Mouse (Mus musculus): ENCODE measurements around the gene Rpl10a. TPM values are rescaled to one million over a fixed set of nuclear protein-coding genes. Genes with fewer than 3 reads are reported as not detected.

The Rpl10a gene
- polyA plus RNA-seq, 1 experiment from 2014 or later: 287 TPM

- H3K4me3 ChIP-seq (ENCODE audit: low read length): no peak overlapping the region
- WGBS: 74% methylated on average over 10 of the region's 10 CpGs
- H3K4me2 ChIP-seq (ENCODE audit: low read length): no peak overlapping the region
- no peak for ATAC-seq
- no peaks in the 10 kb centered on the region for H3K9me3 ChIP-seq (ENCODE audit: control insufficient read depth, low read length)
- H3K36me3 ChIP-seq (ENCODE audit: control insufficient read depth, insufficient read depth, low read length): peaks cover 9% of the 10 kb centered on the region
- H3K9ac ChIP-seq (ENCODE audit: low read depth, low read length): no peak overlapping the region
- no peaks in the 10 kb centered on the region for H3K4me1 ChIP-seq (ENCODE audit: control insufficient read depth, insufficient read depth, low read depth, low read length)
- H3K27me3 ChIP-seq (replicated peaks; ENCODE audit: control insufficient read depth, insufficient read depth, low read length): no peaks in the 10 kb centered on the region
- no peak overlapping the region for H3K27ac ChIP-seq (ENCODE audit: low read depth, low read length)
Measured at GRCm38 (mm10) chr17:28335267-28335666, 7.0 kb downstream of the Rpl10a start.

- Histone ChIP-seq H3K36me3 (ENCODE audit: control insufficient read depth, insufficient read depth, low read length) (no peaks in the 10 kb centered on the region), H3K9me3 (ENCODE audit: control insufficient read depth, low read length) (no peaks in the 10 kb centered on the region), H3K4me3 (ENCODE audit: low read length) (no peak overlapping the region), H3K4me1 (ENCODE audit: control insufficient read depth, insufficient read depth, low read depth, low read length) (peaks cover 9% of the 10 kb centered on the region), H3K27me3 (replicated peaks; ENCODE audit: control insufficient read depth, insufficient read depth, low read length) (no peaks in the 10 kb centered on the region), H3K27ac (ENCODE audit: low read depth, low read length) (no peak overlapping the region), H3K4me2 (ENCODE audit: low read length) (no peak overlapping the region), H3K9ac (ENCODE audit: low read depth, low read length) (no peak overlapping the region)
- 89% methylated on average over 7 of the region's 7 CpGs for WGBS
- no peak for ATAC-seq
Measured at GRCm38 (mm10) chr17:28337547-28337946, 9.3 kb downstream of the Rpl10a start.

- H3K4me3 ChIP-seq (ENCODE audit: low read length): no peak overlapping the region
- WGBS: 77% methylated on average over 7 of the region's 7 CpGs
- no peak overlapping the region for H3K27ac ChIP-seq (ENCODE audit: low read depth, low read length)
- H3K27me3 ChIP-seq (replicated peaks; ENCODE audit: control insufficient read depth, insufficient read depth, low read length): no peaks in the 10 kb centered on the region; the same call in 1 of the 2 replicates
- no peaks in the 10 kb centered on the region for H3K36me3 ChIP-seq (ENCODE audit: control insufficient read depth, insufficient read depth, low read length)
- peak overlapping the region; percentile 54 for H3K4me2 ChIP-seq (ENCODE audit: low read length)
- peak overlapping the region; percentile 57; the same call in 1 of the 2 replicates for H3K9ac ChIP-seq (ENCODE audit: low read depth, low read length)
- peaks cover 13% of the 10 kb centered on the region for H3K4me1 ChIP-seq (ENCODE audit: control insufficient read depth, insufficient read depth, low read depth, low read length)
- no peaks in the 10 kb centered on the region for H3K9me3 ChIP-seq (ENCODE audit: control insufficient read depth, low read length)
- ATAC-seq: no peak
Measured at GRCm38 (mm10) chr17:28340578-28340977, 12.3 kb downstream of the Rpl10a start.

GRCm38 (mm10) chr17:28341091-28341490, 12.8 kb downstream of the Rpl10a start:
- no peaks in the 10 kb centered on the region; the same call in 1 of the 2 replicates for H3K27me3 ChIP-seq (replicated peaks; ENCODE audit: control insufficient read depth, insufficient read depth, low read length)
- no peak overlapping the region for H3K27ac ChIP-seq (ENCODE audit: low read depth, low read length)
- ATAC-seq: peak; percentile 77
- H3K4me3 ChIP-seq (ENCODE audit: low read length): peak overlapping the region; percentile 29
- no peaks in the 10 kb centered on the region for H3K9me3 ChIP-seq (ENCODE audit: control insufficient read depth, low read length)
- no peaks in the 10 kb centered on the region for H3K36me3 ChIP-seq (ENCODE audit: control insufficient read depth, insufficient read depth, low read length)
- peak overlapping the region; percentile 57 for H3K9ac ChIP-seq (ENCODE audit: low read depth, low read length)
- 4% methylated on average over 26 of the region's 26 CpGs for WGBS
- peak overlapping the region; percentile 54 for H3K4me2 ChIP-seq (ENCODE audit: low read length)
- H3K4me1 ChIP-seq (ENCODE audit: control insufficient read depth, insufficient read depth, low read depth, low read length): peaks cover 18% of the 10 kb centered on the region

GRCm38 (mm10) chr17:28344050-28344607, 15.9 kb downstream of the Rpl10a start:
- 43% methylated on average over 4 of the region's 4 CpGs for WGBS
- no peak overlapping the region for H3K4me3 ChIP-seq (ENCODE audit: low read length)
- H3K27ac ChIP-seq (ENCODE audit: low read depth, low read length): no peak overlapping the region
- no peak for ATAC-seq
- H3K4me1 ChIP-seq (ENCODE audit: control insufficient read depth, insufficient read depth, low read depth, low read length): peaks cover 18% of the 10 kb centered on the region
- no peak overlapping the region for H3K4me2 ChIP-seq (ENCODE audit: low read length)
- no peak overlapping the region for H3K9ac ChIP-seq (ENCODE audit: low read depth, low read length)
- no peaks in the 10 kb centered on the region for H3K36me3 ChIP-seq (ENCODE audit: control insufficient read depth, insufficient read depth, low read length)
- peaks cover 3% of the 10 kb centered on the region; the same call in 1 of the 2 replicates for H3K27me3 ChIP-seq (replicated peaks; ENCODE audit: control insufficient read depth, insufficient read depth, low read length)
- no peaks in the 10 kb centered on the region for H3K9me3 ChIP-seq (ENCODE audit: control insufficient read depth, low read length)

GRCm38 (mm10) chr17:28344670-28345069, 16.4 kb downstream of the Rpl10a start:
- H3K4me2 ChIP-seq (ENCODE audit: low read length): no peak overlapping the region
- WGBS: 71% methylated on average over 3 of the region's 3 CpGs
- no peaks in the 10 kb centered on the region for H3K9me3 ChIP-seq (ENCODE audit: control insufficient read depth, low read length)
- ATAC-seq: no peak
- H3K9ac ChIP-seq (ENCODE audit: low read depth, low read length): no peak overlapping the region
- no peak overlapping the region for H3K27ac ChIP-seq (ENCODE audit: low read depth, low read length)
- peaks cover 4% of the 10 kb centered on the region; the same call in 1 of the 2 replicates for H3K27me3 ChIP-seq (replicated peaks; ENCODE audit: control insufficient read depth, insufficient read depth, low read length)
- H3K4me1 ChIP-seq (ENCODE audit: control insufficient read depth, insufficient read depth, low read depth, low read length): peaks cover 18% of the 10 kb centered on the region
- no peak overlapping the region for H3K4me3 ChIP-seq (ENCODE audit: low read length)
- no peaks in the 10 kb centered on the region for H3K36me3 ChIP-seq (ENCODE audit: control insufficient read depth, insufficient read depth, low read length)

- 13% methylated on average over 7 of the region's 8 CpGs for WGBS
- no peak for ATAC-seq
- Histone ChIP-seq H3K36me3 (ENCODE audit: control insufficient read depth, insufficient read depth, low read length) (no peaks in the 10 kb centered on the region), H3K9me3 (ENCODE audit: control insufficient read depth, low read length) (no peaks in the 10 kb centered on the region), H3K27ac (ENCODE audit: low read depth, low read length) (no peak overlapping the region), H3K4me1 (ENCODE audit: control insufficient read depth, insufficient read depth, low read depth, low read length) (peaks cover 25% of the 10 kb centered on the region), H3K27me3 (replicated peaks; ENCODE audit: control insufficient read depth, insufficient read depth, low read length) (peaks cover 4% of the 10 kb centered on the region; the same call in 1 of the 2 replicates), H3K4me2 (ENCODE audit: low read length) (no peak overlapping the region), H3K9ac (ENCODE audit: low read depth, low read length) (no peak overlapping the region), H3K4me3 (ENCODE audit: low read length) (no peak overlapping the region)
Measured at GRCm38 (mm10) chr17:28345271-28345721, 17.0 kb downstream of the Rpl10a start.

GRCm38 (mm10) chr17:28345882-28346281, 17.6 kb downstream of the Rpl10a start:
- no peak for ATAC-seq
- Histone ChIP-seq H3K27me3 (replicated peaks; ENCODE audit: control insufficient read depth, insufficient read depth, low read length) (peaks cover 4% of the 10 kb centered on the region; the same call in 1 of the 2 replicates), H3K4me1 (ENCODE audit: control insufficient read depth, insufficient read depth, low read depth, low read length) (peaks cover 24% of the 10 kb centered on the region), H3K36me3 (ENCODE audit: control insufficient read depth, insufficient read depth, low read length) (no peaks in the 10 kb centered on the region), H3K27ac (ENCODE audit: low read depth, low read length) (no peak overlapping the region), H3K4me3 (ENCODE audit: low read length) (no peak overlapping the region), H3K9ac (ENCODE audit: low read depth, low read length) (no peak overlapping the region), H3K9me3 (ENCODE audit: control insufficient read depth, low read length) (no peaks in the 10 kb centered on the region), H3K4me2 (ENCODE audit: low read length) (no peak overlapping the region)
- WGBS: 12% methylated on average over 9 of the region's 10 CpGs

GRCm38 (mm10) chr17:28347327-28347726, 19.1 kb downstream of the Rpl10a start:
- ATAC-seq: no peak
- no peaks in the 10 kb centered on the region for H3K36me3 ChIP-seq (ENCODE audit: control insufficient read depth, insufficient read depth, low read length)
- H3K27me3 ChIP-seq (replicated peaks; ENCODE audit: control insufficient read depth, insufficient read depth, low read length): peaks cover 12% of the 10 kb centered on the region
- H3K9ac ChIP-seq (ENCODE audit: low read depth, low read length): no peak overlapping the region
- no peak overlapping the region for H3K27ac ChIP-seq (ENCODE audit: low read depth, low read length)
- H3K4me3 ChIP-seq (ENCODE audit: low read length): no peak overlapping the region
- peaks cover 18% of the 10 kb centered on the region for H3K4me1 ChIP-seq (ENCODE audit: control insufficient read depth, insufficient read depth, low read depth, low read length)
- H3K9me3 ChIP-seq (ENCODE audit: control insufficient read depth, low read length): no peaks in the 10 kb centered on the region
- WGBS: 86% methylated on average over 10 of the region's 10 CpGs
- H3K4me2 ChIP-seq (ENCODE audit: low read length): no peak overlapping the region
